Mouse (Mus musculus): ENCODE results near the gene Gm21860. TPM values are rescaled to one million over a fixed set of nuclear protein-coding genes. Genes with fewer than 3 reads are reported as not detected.
"Not testable (repeated sequence)": the region's sequence is repeated elsewhere in the genome, so short reads cannot be mapped to it uniquely, and the experiment has no call there.

The Gm21860 gene
- polyA plus RNA-seq, 1 experiment from 2014 or later: not detected

GRCm38 (mm10) chrY:90718021-90718420, 36.6 kb downstream of the Gm21860 start:
- not testable (repeated sequence) for H3K9me3 ChIP-seq; H3K4me3 ChIP-seq; H3K27ac ChIP-seq (replicated peaks); ATAC-seq (ENCODE audit: low read depth); H3K4me2 ChIP-seq; H3K4me1 ChIP-seq (replicated peaks); H3K9ac ChIP-seq; H3K36me3 ChIP-seq; H3K27me3 ChIP-seq
- 80% methylated on average over 9 of the region's 9 CpGs for WGBS

- H3K9ac ChIP-seq; ATAC-seq (ENCODE audit: low read depth); H3K9me3 ChIP-seq; H3K4me2 ChIP-seq; H3K36me3 ChIP-seq; H3K4me3 ChIP-seq; H3K27ac ChIP-seq (replicated peaks); H3K4me1 ChIP-seq (replicated peaks); H3K27me3 ChIP-seq: not testable (repeated sequence)
- 73% methylated on average over 7 of the region's 7 CpGs for WGBS
These were observed 37.1 kb downstream of the Gm21860 start for GRCm38 (mm10) chrY:90717496-90717895.

Other genes with a start within 250 kb of the Gm21860 start
- gene Gm47283, start 29.9 kb upstream of the Gm21860 start, polyA plus RNA-seq (2015; fragmentation: Nextera tagmentation; extraction: Ambion mirVana): not detected in 2 replicates
- not detected in 2 replicates for gene Gm21748, start 84.4 kb upstream of the Gm21860 start, polyA plus RNA-seq (2015; fragmentation: Nextera tagmentation; extraction: Ambion mirVana)

Data from neural tube, embryonic 13.5 days (tissue).